Mouse (Mus musculus) CH12.LX (cell line): ENCODE results near the gene Gtf2h1. TPM values are rescaled to one million over a fixed set of nuclear protein-coding genes. Genes with fewer than 3 reads are reported as not detected.

ENCODE experiments used
- DNase-seq: peaks from one replicate; pipeline ENCODE4 v3.0.0-alpha.2; 2013; ENCODE audit errors: extremely low read depth
- H3K27ac ChIP-seq: 2 replicates; pipeline ENCODE4 v1.5.1; 2012; ENCODE audit warnings: low read depth, mild to moderate bottlenecking, control low read depth, moderate library complexity; ENCODE audit not compliant: insufficient read depth
- H3K27me3 ChIP-seq: replicated peaks from 2 replicates; pipeline ENCODE3; 2012; ENCODE audit warnings: inconsistent platforms
- H3K36me3 ChIP-seq, 2 experiments: replicated peaks in 1 of 2; 2 replicates each; pipeline versions ENCODE3 to v1.6.1; 2012; ENCODE audit warnings: inconsistent platforms in 1 of 2, low read length in 1 of 2, mild to moderate bottlenecking in 1 of 2, mixed read lengths in 1 of 2, moderate library complexity in 1 of 2; ENCODE audit not compliant: control insufficient read depth in 1 of 2, insufficient read depth in 1 of 2
- H3K4me1 ChIP-seq, 2 experiments: 2 replicates each; pipeline ENCODE4 v1.6.1; 2012; ENCODE audit warnings: inconsistent platforms in 1 of 2, moderate library complexity in 1 of 2; ENCODE audit not compliant: insufficient read depth in 2 of 2, control insufficient read depth in 1 of 2
- H3K4me2 ChIP-seq: 2 replicates; pipeline ENCODE4 v1.6.1; 2012; ENCODE audit warnings: low read depth, mild to moderate bottlenecking, control low read depth; ENCODE audit not compliant: poor library complexity, insufficient read depth, severe bottlenecking
- H3K4me3 ChIP-seq, 3 experiments: fragments of 150-350 bp in 1 of 3; sonication (generic) in 1 of 3; replicated peaks in 1 of 3; 2 replicates each; pipeline versions ENCODE3 to v1.5.1; 2011 to 2012; ENCODE audit warnings: low read depth in 2 of 3, low read length in 2 of 3, mild to moderate bottlenecking in 2 of 3, moderate library complexity in 2 of 3, control low read depth in 1 of 3, improper control_type of control experiment in 1 of 3, inconsistent platforms in 1 of 3, mixed read lengths in 1 of 3; ENCODE audit not compliant: poor library complexity in 1 of 3
- H3K79me2 ChIP-seq: replicated peaks from 2 replicates; pipeline ENCODE4 v1.6.1; 2012; ENCODE audit warnings: mild to moderate bottlenecking, moderate library complexity; ENCODE audit not compliant: control insufficient read depth, poor library complexity, insufficient read depth, severe bottlenecking; ENCODE audit errors: extremely low read depth
- H3K9ac ChIP-seq: 2 replicates; pipeline ENCODE4 v1.6.1; 2012; ENCODE audit warnings: low read depth, mild to moderate bottlenecking, control low read depth, moderate library complexity; ENCODE audit not compliant: insufficient read depth
- H3K9me3 ChIP-seq: replicated peaks from 2 replicates; pipeline ENCODE3; 2012; ENCODE audit warnings: low read length, inconsistent platforms, mixed read lengths
- BHLHE40 ChIP-seq: IDR thresholded peaks from 2 replicates; pipeline ENCODE4 v1.6.1; 2011; ENCODE audit warnings: mild to moderate bottlenecking, low read depth, low read length, improper control_type of control experiment
- CHD1 ChIP-seq: IDR thresholded peaks from 2 replicates; pipeline ENCODE4 v1.6.1; 2012; ENCODE audit warnings: low read depth, low read length, improper control_type of control experiment, inconsistent platforms
- CHD2 ChIP-seq: IDR thresholded peaks from 2 replicates; pipeline ENCODE4 v1.6.1; 2011; ENCODE audit warnings: low read length, improper control_type of control experiment
- CTCF ChIP-seq, 2 experiments: IDR thresholded peaks in 1 of 2; conservative IDR thresholded peaks in 1 of 2; 2 replicates each; pipeline ENCODE4 v1.5.1; 2011 to 2012; ENCODE audit warnings: low read depth in 2 of 2, low read length in 2 of 2, improper control_type of control experiment in 1 of 2, inconsistent platforms in 1 of 2, mild to moderate bottlenecking in 1 of 2, moderate library complexity in 1 of 2
- E2F4 ChIP-seq: IDR thresholded peaks from 2 replicates; pipeline ENCODE4 v1.6.1; 2011; ENCODE audit warnings: low read depth, low read length, improper control_type of control experiment; ENCODE audit not compliant: insufficient replicate concordance
- ELF1 ChIP-seq: IDR thresholded peaks from 2 replicates; pipeline ENCODE4 v1.6.1; 2014; ENCODE audit warnings: low read depth, mild to moderate bottlenecking, inconsistent platforms, low read length, improper control_type of control experiment
- EP300 ChIP-seq: IDR thresholded peaks from 2 replicates; pipeline ENCODE4 v1.6.1; 2011; ENCODE audit warnings: low read length, improper control_type of control experiment
- ETS1 ChIP-seq: conservative IDR thresholded peaks from 2 replicates; pipeline ENCODE4 v1.6.1; 2012; ENCODE audit warnings: low read depth, mild to moderate bottlenecking, inconsistent platforms, low read length, improper control_type of control experiment, moderate library complexity
- GABPA ChIP-seq: IDR thresholded peaks from 2 replicates; pipeline ENCODE4 v1.6.1; 2012; ENCODE audit warnings: low read depth, low read length, improper control_type of control experiment, inconsistent platforms; ENCODE audit not compliant: insufficient replicate concordance
- HCFC1 ChIP-seq: IDR thresholded peaks from 2 replicates; pipeline ENCODE4 v1.6.1; 2012; ENCODE audit warnings: low read depth, mild to moderate bottlenecking, inconsistent platforms, low read length, improper control_type of control experiment
- IRF4 ChIP-seq: IDR thresholded peaks from 2 replicates; pipeline ENCODE4 v1.6.1; 2014; ENCODE audit warnings: low read depth, mild to moderate bottlenecking, inconsistent platforms, low read length, improper control_type of control experiment
- JUN ChIP-seq: IDR thresholded peaks from 2 replicates; pipeline ENCODE4 v1.6.1; 2011; ENCODE audit warnings: low read depth, mild to moderate bottlenecking, low read length, improper control_type of control experiment, moderate library complexity; ENCODE audit not compliant: insufficient read depth
- JUND ChIP-seq: conservative IDR thresholded peaks from 2 replicates; pipeline ENCODE4 v1.6.1; 2011; ENCODE audit warnings: low read depth, low read length, improper control_type of control experiment
- KAT2A ChIP-seq: IDR thresholded peaks from 2 replicates; pipeline ENCODE4 v1.6.1; 2012; ENCODE audit warnings: low read length, improper control_type of control experiment, inconsistent platforms; ENCODE audit not compliant: insufficient replicate concordance
- MAFK ChIP-seq: IDR thresholded peaks from 2 replicates; pipeline ENCODE4 v1.6.1; 2011; ENCODE audit warnings: low read length, improper control_type of control experiment; ENCODE audit not compliant: insufficient replicate concordance
- MAX ChIP-seq: IDR thresholded peaks from 2 replicates; pipeline ENCODE4 v1.6.1; 2011; ENCODE audit warnings: low read length, improper control_type of control experiment
- MAZ ChIP-seq: IDR thresholded peaks from 2 replicates; pipeline ENCODE4 v1.6.1; 2012; ENCODE audit warnings: low read depth, mild to moderate bottlenecking, inconsistent platforms, low read length, improper control_type of control experiment, moderate library complexity
- MEF2A ChIP-seq: IDR thresholded peaks from 2 replicates; pipeline ENCODE4 v1.6.1; 2014; ENCODE audit warnings: low read depth, mild to moderate bottlenecking, inconsistent platforms, low read length, improper control_type of control experiment, borderline replicate concordance
- MXI1 ChIP-seq: IDR thresholded peaks from 2 replicates; pipeline ENCODE4 v1.6.1; 2011; ENCODE audit warnings: mild to moderate bottlenecking, low read depth, low read length, improper control_type of control experiment
- MYC ChIP-seq: IDR thresholded peaks from 2 replicates; pipeline ENCODE4 v1.6.1; 2011; ENCODE audit warnings: low read depth, mild to moderate bottlenecking, improper control_type of control experiment, low read length
- NELFE ChIP-seq: IDR thresholded peaks from 2 replicates; pipeline ENCODE4 v1.6.1; 2011; ENCODE audit warnings: low read depth, low read length, improper control_type of control experiment
- NRF1 ChIP-seq: IDR thresholded peaks from 2 replicates; pipeline ENCODE4 v1.6.1; 2014; ENCODE audit warnings: low read depth, mild to moderate bottlenecking, inconsistent platforms, low read length, improper control_type of control experiment, moderate library complexity
- PAX5 ChIP-seq: IDR thresholded peaks from 2 replicates; pipeline ENCODE4 v1.6.1; 2012; ENCODE audit warnings: low read length, inconsistent platforms, mixed read lengths
- POLR2A ChIP-seq: IDR thresholded peaks from 2 replicates; pipeline ENCODE4 v1.6.1; 2011; ENCODE audit warnings: low read depth, mild to moderate bottlenecking, improper control_type of control experiment, low read length
- POLR2AphosphoS2 ChIP-seq: IDR thresholded peaks from 2 replicates; pipeline ENCODE4 v1.6.1; 2011; ENCODE audit warnings: low read depth, low read length, improper control_type of control experiment
- RAD21 ChIP-seq: IDR thresholded peaks from 2 replicates; pipeline ENCODE4 v1.6.1; 2011; ENCODE audit warnings: low read depth, mild to moderate bottlenecking, low read length, improper control_type of control experiment, moderate library complexity
- RCOR1 ChIP-seq: conservative IDR thresholded peaks from 2 replicates; pipeline ENCODE4 v1.6.1; 2012; ENCODE audit warnings: low read depth, mild to moderate bottlenecking, inconsistent platforms, low read length, improper control_type of control experiment
- SIN3A ChIP-seq: IDR thresholded peaks from 2 replicates; pipeline ENCODE4 v1.6.1; 2012; ENCODE audit warnings: low read length, improper control_type of control experiment, inconsistent platforms
- SMC3 ChIP-seq: IDR thresholded peaks from 2 replicates; pipeline ENCODE4 v1.6.1; 2011; ENCODE audit warnings: low read depth, low read length, improper control_type of control experiment
- TBP ChIP-seq: conservative IDR thresholded peaks from 2 replicates; pipeline ENCODE4 v1.6.1; 2011; ENCODE audit warnings: low read depth, low read length, improper control_type of control experiment
- TCF12 ChIP-seq: IDR thresholded peaks from 2 replicates; pipeline ENCODE4 v1.6.1; 2014; ENCODE audit warnings: low read depth, mild to moderate bottlenecking, inconsistent platforms, low read length, improper control_type of control experiment
- UBTF ChIP-seq: IDR thresholded peaks from 2 replicates; pipeline ENCODE4 v1.6.1; 2012; ENCODE audit warnings: low read depth, mild to moderate bottlenecking, inconsistent platforms, low read length, improper control_type of control experiment, moderate library complexity
- USF1 ChIP-seq: IDR thresholded peaks from 2 replicates; pipeline ENCODE4 v1.6.1; 2014; ENCODE audit warnings: low read depth, mild to moderate bottlenecking, inconsistent platforms, low read length, improper control_type of control experiment
- USF2 ChIP-seq: conservative IDR thresholded peaks from 2 replicates; pipeline ENCODE4 v1.6.1; 2011; ENCODE audit warnings: low read depth, low read length, improper control_type of control experiment
- ZC3H11A ChIP-seq: IDR thresholded peaks from 2 replicates; pipeline ENCODE4 v1.6.1; 2012; ENCODE audit warnings: low read depth, mild to moderate bottlenecking, inconsistent platforms, low read length, improper control_type of control experiment
- ZKSCAN1 ChIP-seq: IDR thresholded peaks from 2 replicates; pipeline ENCODE4 v1.6.1; 2012; ENCODE audit warnings: low read depth, inconsistent platforms, low read length, improper control_type of control experiment, borderline replicate concordance
- ZMIZ1 ChIP-seq: IDR thresholded peaks from 2 replicates; pipeline ENCODE4 v1.6.1; 2012; ENCODE audit warnings: low read depth, mild to moderate bottlenecking, inconsistent platforms, low read length, improper control_type of control experiment
- ZNF384 ChIP-seq: IDR thresholded peaks from 2 replicates; pipeline ENCODE4 v1.6.1; 2012; ENCODE audit warnings: low read depth, low read length, improper control_type of control experiment, inconsistent platforms
- dilution Hi-C: fragments of 300-500 bp; cut with MboI; formaldehyde crosslinking; loops from 2 replicates; pipeline ENCODE4 v1.14.3; 2020; ENCODE audit warnings: low sequenced_read_pairs; ENCODE audit not compliant: extremely low pct_unique_long_range_greater_than_20kb, extremely low pct_ligation_motif_present
- in situ Hi-C: fragments of 300-500 bp; cut with MboI; formaldehyde crosslinking; loops from 3 replicates; pipeline ENCODE4 v1.14.3; 2019; ENCODE audit warnings: low sequenced_read_pairs, low pct_ligation_motif_present, low pct_unique_long_range_greater_than_20kb, mixed read lengths
- polyA plus RNA-seq: library from polyadenylated mRNA; unstranded; fragments of >175 nt; gene quantifications from 2 replicates; pipeline ENCODE4 v1.2.1, GENCODE M21; 2012; ENCODE audit warnings: low read depth; ENCODE audit not compliant: insufficient read length
- total RNA-seq, 2 experiments: library from RNA; depleted of rRNA; stranded (reverse); fragments of 300-350 nt in 1 of 2; fragments of >200 nt in 1 of 2; gene quantifications; 2 replicates each; pipeline ENCODE4 v1.2.3; 2012 to 2014

The Gtf2h1 gene
- total and polyA plus RNA-seq, 3 experiments = 79.2 to 172 (median 161) TPM

DNA sequence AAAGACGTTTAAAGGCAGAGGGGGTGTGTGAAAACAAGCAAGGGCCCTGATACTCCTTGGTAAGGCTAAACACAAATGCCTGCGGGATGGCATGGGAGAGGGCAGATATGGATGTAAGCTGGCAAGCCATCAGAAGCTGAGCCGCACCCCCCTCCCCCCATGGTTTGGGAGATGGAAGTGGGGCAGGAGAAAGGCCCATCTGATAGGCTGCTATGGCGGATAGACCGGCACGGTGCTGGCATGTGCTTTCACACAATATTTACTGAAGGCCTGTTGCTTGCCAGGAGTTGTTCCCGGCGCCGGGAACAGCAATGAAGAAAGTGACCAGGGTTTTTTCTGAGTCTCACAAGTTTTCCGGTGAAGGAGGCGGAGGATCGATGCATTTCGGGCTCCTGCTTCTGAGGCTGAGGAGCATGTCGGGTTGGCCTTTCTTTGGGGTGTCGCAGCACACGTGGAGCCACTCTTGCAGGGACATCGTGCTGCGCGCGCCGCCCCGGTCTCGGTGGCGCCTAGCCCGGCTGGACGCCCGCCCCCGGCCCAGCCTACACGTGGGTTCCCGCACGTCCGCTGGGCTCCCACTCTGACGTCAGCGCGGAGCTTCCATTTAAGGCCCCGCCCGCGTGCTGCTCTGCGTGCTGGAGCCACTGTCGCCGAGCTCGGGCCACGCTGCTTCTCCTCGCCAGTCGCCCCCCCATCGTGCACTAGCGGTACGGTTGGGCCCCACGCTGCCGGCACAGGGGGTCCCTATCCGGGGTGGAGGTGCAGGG, 49.5 kb downstream of the Gtf2h1 start:
- Histone ChIP-seq H3K4me2 (peak overlapping the region; percentile 44), H3K27me3 (no peaks in the 10 kb centered on the region), H3K79me2 (peaks cover 18% of the 10 kb centered on the region), H3K27ac (peak overlapping the region; percentile 69), H3K9ac (peak overlapping the region; percentile 94), H3K36me3 (peaks cover 16 to 31% of the 10 kb centered on the region in 2 experiments), H3K4me1 (peaks cover 0 to 26% of the 10 kb centered on the region in 2 experiments; a peak in 2 of 4 replicates), H3K4me3 (peak overlapping the region; percentile 96 to 99 (median 98)), H3K9me3 (no peaks in the 10 kb centered on the region)
- DNase-seq = peak; percentile 93
- dilution Hi-C loops = no loop called here
- in situ Hi-C loops = loop anchor here (5.0 kb wide), 1 partner anchor 48 kb away; the partner anchor contains the start of genes Gtf2h1 and Hps5
- TF ChIP-seq IRF4 (peak; percentile 64), MEF2A (peak; percentile 67; the same call in 1 of the 2 replicates), BHLHE40 (peak; percentile 83), RCOR1 (no peak), USF2 (no peak; the same call in 1 of the 2 replicates), NELFE (peak; percentile 99), ZKSCAN1 (no peak), MAX (peak; percentile 97), HCFC1 (peak; percentile 54; the same call in 1 of the 2 replicates), MYC (peak; percentile 98), ZNF384 (no peak), USF1 (peak; percentile 74), KAT2A (0 out of 2 replicates have a peak, but pooled peaks have one; percentile 49), MXI1 (peak; percentile 99), POLR2A (peak; percentile 99), RAD21 (no peak), UBTF (no peak), GABPA (no peak), MAFK (no peak), JUND (no peak), ZMIZ1 (peak; percentile 98), E2F4 (no peak), ETS1 (peak; percentile 61), ELF1 (no peak), CTCF (conservative IDR thresholded peaks at IDR 0.05 in 1 of 2, IDR thresholded peaks at IDR 0.05 in 1 of 2; ENCODE audit: low read depth in 2 of 2, low read length in 2 of 2) (no peak), CHD1 (no peak; the same call in 1 of the 2 replicates), TCF12 (peak; percentile 87), MAZ (peak; percentile 99), NRF1 (peak; percentile 78), SIN3A (peak; percentile 91), TBP (peak; percentile 90), SMC3 (no peak), JUN (no peak), EP300 (no peak), POLR2AphosphoS2 (peak; percentile 94), ZC3H11A (no peak), CHD2 (peak; percentile 14; the same call in 1 of the 2 replicates), PAX5 (no peak)
